Mouse (Mus musculus) hematopoietic stem cell, adult 5-6 weeks (primary cell): Measurements from ENCODE around the gene Lta. TPM values are rescaled to one million over a fixed set of nuclear protein-coding genes. Genes with fewer than 3 reads are reported as not detected.

Source experiments
- ATAC-seq, 2 experiments: fragments of 125-278 bp in 1 of 2; replicated peaks in 1 of 2; 2 replicates each; pipeline ENCODE4 v1.8.0; 2016 to 2017; ENCODE audit warnings: inconsistent platforms in 2 of 2, mild to moderate bottlenecking in 2 of 2, moderate number of reproducible peaks in 2 of 2, low read depth in 1 of 2, moderate TSS enrichment in 1 of 2; ENCODE audit not compliant: low FRiP score in 2 of 2, poor library complexity in 2 of 2, severe bottlenecking in 2 of 2, insufficient read depth in 1 of 2, low TSS enrichment in 1 of 2
- total RNA-seq: library from RNA; stranded (forward); fragments of 172-1452, 232-1000 nt; gene quantifications from 2 replicates; pipeline ENCODE4 v1.2.3, GENCODE M21; 2017

The Lta gene
- total RNA-seq, 1 experiment from 2014 or later: not detected

- ATAC-seq: no peak
Observed at GRCm38 (mm10) chr17:35154616-35155015, 50.5 kb downstream of the Lta start.

- ATAC-seq: no peak
Observed at GRCm38 (mm10) chr17:35153931-35154330, 51.2 kb downstream of the Lta start.

Other genes starting within 250 kb of the Lta start
- gene Hspa1b, start 246.1 kb downstream of the Lta start, total RNA-seq: 18.4 and 24.7 TPM in 2 replicates
- 1.1 TPM in 1 of 2 replicates, not detected in the other for gene Gm20481, start 235.4 kb downstream of the Lta start, total RNA-seq
- 16.3 and 22.9 TPM in 2 replicates for gene Hspa1a, start 233.2 kb downstream of the Lta start, total RNA-seq
- gene Hspa1l, start 232.6 kb downstream of the Lta start, total RNA-seq: 0.05 TPM in 1 of 2 replicates, not detected in the other
- gene Lsm2, start 223.5 kb downstream of the Lta start, total RNA-seq: 28.5 and 39.0 TPM in 2 replicates
- 228 and 415 TPM in 2 replicates for gene Vars, start 204.4 kb downstream of the Lta start, total RNA-seq
- 0.38 and 0.45 TPM in 2 replicates for gene Vwa7, start 188.8 kb downstream of the Lta start, total RNA-seq
- 1.7 TPM in 1 of 2 replicates, not detected in the other for gene Sapcd1, start 177.3 kb downstream of the Lta start, total RNA-seq
- gene Msh5, start 158.6 kb downstream of the Lta start, total RNA-seq: 3.7 and 7.9 TPM in 2 replicates
- 294 and 299 TPM in 2 replicates for gene Clic1, start 155.4 kb downstream of the Lta start, total RNA-seq
- 27.4 and 32.3 TPM in 2 replicates for gene Ddah2, start 146.3 kb downstream of the Lta start, total RNA-seq
- gene Ly6g6c, start 140.0 kb downstream of the Lta start, total RNA-seq: not detected in 2 replicates
- not detected in 2 replicates for gene Mpig6b, start 139.2 kb downstream of the Lta start, total RNA-seq
- gene Ly6g6e, start 128.4 kb downstream of the Lta start, total RNA-seq: not detected in 2 replicates
- gene Ly6g6d, start 127.3 kb downstream of the Lta start, total RNA-seq: not detected in 2 replicates
- gene Ly6g6f, start 119.7 kb downstream of the Lta start, total RNA-seq: not detected in 2 replicates
- gene Abhd16a, start 116.1 kb downstream of the Lta start, total RNA-seq: 25.9 and 30.0 TPM in 2 replicates
- gene Ly6g5c, start 97.1 kb downstream of the Lta start, total RNA-seq: not detected in 2 replicates
- 1.6 TPM in 1 of 2 replicates, not detected in the other for gene Ly6g5b, start 89.9 kb downstream of the Lta start, total RNA-seq
- gene Gpank1, start 83.9 kb downstream of the Lta start, total RNA-seq: 31.2 and 35.1 TPM in 2 replicates
- 250 and 330 TPM in 2 replicates for gene Csnk2b, start 83.3 kb downstream of the Lta start, total RNA-seq
- 6.1 and 6.3 TPM in 2 replicates for gene D17H6S53E, start 79.0 kb downstream of the Lta start, total RNA-seq
- 0.38 TPM in 1 of 2 replicates, not detected in the other for gene Apom, start 73.3 kb downstream of the Lta start, total RNA-seq
- gene Bag6, start 70.2 kb downstream of the Lta start, total RNA-seq: 109 and 121 TPM in 2 replicates
- gene Prrc2a, start 40.5 kb downstream of the Lta start, total RNA-seq: 61.3 and 65.9 TPM in 2 replicates
- gene Aif1, start 29.3 kb downstream of the Lta start, total RNA-seq: 1.8 TPM in 1 of 2 replicates, not detected in the other
- gene Lst1, start 16.9 kb downstream of the Lta start, total RNA-seq: 85.1 and 145 TPM in 2 replicates
- 31.4 and 64.0 TPM in 2 replicates for gene Ltb, start 10.9 kb downstream of the Lta start, total RNA-seq
- 22.3 and 44.4 TPM in 2 replicates for gene Tnf, start 3.3 kb downstream of the Lta start, total RNA-seq
- 3.1 TPM in 1 of 2 replicates, not detected in the other for gene Gm16181, start 15.5 kb upstream of the Lta start, total RNA-seq
- gene Atp6v1g2, start 28.3 kb upstream of the Lta start, total RNA-seq: 3.8 and 5.2 TPM in 2 replicates
- 4.3 and 15.9 TPM in 2 replicates for gene Nfkbil1, start 30.4 kb upstream of the Lta start, total RNA-seq
- 207 and 226 TPM in 2 replicates for gene Ddx39b, start 36.4 kb upstream of the Lta start, total RNA-seq
- gene H2-D1, start 57.4 kb upstream of the Lta start, total RNA-seq: 627 and 791 TPM in 2 replicates
- 0.25 TPM in 1 of 2 replicates, not detected in the other for gene H2-Q1, start 115.1 kb upstream of the Lta start, total RNA-seq
- gene H2-Q2, start 136.9 kb upstream of the Lta start, total RNA-seq: not detected in 2 replicates
- 110 and 133 TPM in 2 replicates for gene H2-Q4, start 174.3 kb upstream of the Lta start, total RNA-seq
- 200 and 221 TPM in 2 replicates for gene H2-Q6, start 219.5 kb upstream of the Lta start, total RNA-seq
- gene H2-Q7, start 233.8 kb upstream of the Lta start, total RNA-seq: 156 and 169 TPM in 2 replicates